Mouse (Mus musculus) thymus, adult 2 months (tissue): ENCODE measurements around the gene Chn2.

Experiments used
- CTCF ChIP-seq: fragments of 200-500 bp; IDR thresholded peaks from 2 replicates; pipeline ENCODE4 v1.5.1; 2012; ENCODE audit warnings: mild to moderate bottlenecking, control low read depth, low read length, moderate library complexity, borderline replicate concordance; ENCODE audit not compliant: control insufficient read depth, poor library complexity, insufficient read depth; ENCODE audit errors: extremely low read depth
- POLR2A ChIP-seq: fragments of 200-500 bp; IDR thresholded peaks from 2 replicates; pipeline ENCODE4 v1.6.1; 2012; ENCODE audit warnings: mild to moderate bottlenecking, low read length, control low read depth, moderate library complexity; ENCODE audit not compliant: control insufficient read depth, poor library complexity, insufficient read depth; ENCODE audit errors: extremely low read depth

DNA sequence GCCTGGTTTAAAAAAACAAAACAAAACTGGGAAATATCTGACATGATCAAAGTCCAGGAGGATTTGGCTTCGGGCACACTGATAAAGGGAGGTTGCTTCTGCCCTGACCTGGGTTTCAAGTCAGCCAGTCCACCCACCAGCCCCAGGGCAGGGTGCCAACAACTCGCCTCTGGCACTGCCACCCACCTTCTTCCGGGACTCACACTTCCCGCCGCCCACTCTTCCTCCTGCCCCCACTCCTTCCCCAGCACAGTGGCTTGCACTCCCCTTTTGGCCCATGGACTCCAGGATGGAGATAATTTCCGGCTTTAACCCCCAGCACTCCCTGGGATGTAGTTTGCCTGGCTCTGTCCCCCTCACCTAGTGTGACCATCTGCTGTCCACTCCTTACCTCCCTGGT lies 31.4 kb downstream of the Chn2 start:
- TF ChIP-seq POLR2A (no peak), CTCF (no peak)
